Mouse (Mus musculus) liver, embryonic 13.5 days (tissue): ENCODE measurements around the gene Tnfrsf18. TPM values are rescaled to one million over a fixed set of nuclear protein-coding genes. Genes with fewer than 3 reads are reported as not detected.
A peak's percentile ranks its signal among the peaks of the same experiment; 100 is the strongest.

Source experiments
- ATAC-seq: fragments of 200-750 bp; cut with Nextera tagmentation; 2 replicates; pipeline ENCODE4 v1.8.0; 2017; ENCODE audit warnings: low read depth, mild to moderate bottlenecking, moderate number of reproducible peaks, moderate library complexity
- DNase-seq: peaks from one replicate; pipeline ENCODE4 v3.0.0; 2022
- H3K27ac ChIP-seq: fragments of 300-500 bp; sonication (generic); 2 replicates; pipeline ENCODE4 v1.5.1; 2015; ENCODE audit warnings: moderate library complexity, mild to moderate bottlenecking, inconsistent platforms
- H3K27me3 ChIP-seq: fragments of 300-500 bp; sonication (generic); 2 replicates; pipeline ENCODE4 v1.6.1; 2015; ENCODE audit warnings: mild to moderate bottlenecking, inconsistent platforms
- H3K36me3 ChIP-seq: fragments of 300-500 bp; sonication (generic); 2 replicates; pipeline ENCODE4 v1.6.1; 2015; ENCODE audit warnings: mild to moderate bottlenecking, inconsistent platforms
- H3K4me1 ChIP-seq: fragments of 300-500 bp; sonication (generic); replicated peaks from 2 replicates; pipeline ENCODE4 v1.6.1; 2015; ENCODE audit warnings: inconsistent platforms
- H3K4me2 ChIP-seq: fragments of 300-500 bp; sonication (generic); 2 replicates; pipeline ENCODE4 v1.6.1; 2015; ENCODE audit warnings: inconsistent platforms, mild to moderate bottlenecking, moderate library complexity
- H3K4me3 ChIP-seq: fragments of 300-500 bp; sonication (generic); replicated peaks from 2 replicates; pipeline ENCODE4 v1.5.1; 2015; ENCODE audit warnings: mild to moderate bottlenecking, inconsistent platforms
- H3K9ac ChIP-seq: fragments of 300-500 bp; sonication (generic); 2 replicates; pipeline ENCODE4 v1.6.1; 2015; ENCODE audit warnings: mild to moderate bottlenecking, inconsistent platforms
- H3K9me3 ChIP-seq: fragments of 300-500 bp; sonication (generic); replicated peaks from 2 replicates; pipeline ENCODE4 v1.6.1; 2016; ENCODE audit warnings: inconsistent platforms
- WGBS: fragments of 180-500 bp; shearing (Covaris S2); methylation state at CpG from one replicate; pipeline ENCODE4 v1.1.7; 2015; ENCODE audit not compliant: insufficient replicate concordance; 5-methylcytosine and 5-hydroxymethylcytosine counted together
- polyA plus RNA-seq: library from polyadenylated mRNA; unstranded; fragments of >200 nt; fragmentation: Nextera tagmentation; extraction: Ambion mirVana; gene quantifications from 2 replicates; pipeline ENCODE4 v1.2.1, GENCODE M21; 2015

The Tnfrsf18 gene
- polyA plus RNA-seq, 1 experiment from 2014 or later, result 0.65 TPM

DNA sequence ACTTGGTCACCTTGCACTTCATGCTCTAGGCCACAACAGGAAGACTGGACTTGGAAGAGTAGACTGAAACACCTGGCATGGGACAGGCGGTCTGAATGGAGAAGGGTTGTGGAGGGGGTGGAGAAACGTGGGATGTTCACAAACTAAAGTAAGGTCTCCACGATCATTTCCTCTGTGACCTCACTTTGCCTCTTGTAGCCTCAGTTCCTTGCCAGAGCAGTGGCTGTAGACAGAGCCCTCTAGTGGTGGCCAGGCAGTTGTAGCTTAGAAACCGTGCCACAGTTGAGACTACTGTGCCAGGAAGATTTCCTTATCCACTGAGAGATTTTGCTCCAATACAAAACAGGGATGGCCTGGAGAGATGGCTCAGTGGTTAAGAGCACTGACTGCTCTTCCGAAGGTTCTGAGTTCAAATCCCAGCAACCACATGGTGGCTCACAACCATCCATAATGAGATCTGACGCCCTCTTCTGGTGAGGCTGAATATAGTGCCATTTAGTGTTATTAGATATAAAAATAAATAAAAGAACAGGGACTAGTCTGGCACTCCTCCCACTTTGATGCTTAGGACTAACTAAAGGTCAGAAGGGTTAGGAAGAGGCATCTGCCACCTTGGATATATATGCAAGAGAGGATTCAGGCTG, 7.6 kb downstream of the Tnfrsf18 start:
- 30% methylated on average over 6 of the region's 6 CpGs for WGBS
- DNase-seq (peak; percentile 31), ATAC-seq (no peak)
- Histone ChIP-seq H3K4me2 (no peak overlapping the region), H3K27ac (no peak overlapping the region), H3K4me3 (no peak overlapping the region), H3K9me3 (no peaks in the 10 kb centered on the region), H3K9ac (no peak overlapping the region), H3K4me1 (peaks cover 28% of the 10 kb centered on the region), H3K27me3 (peaks cover 28% of the 10 kb centered on the region), H3K36me3 (no peaks in the 10 kb centered on the region)

- H3K27ac ChIP-seq, result no peak overlapping the region
- DNase-seq (no peak), ATAC-seq (no peak)
- peaks cover 28% of the 10 kb centered on the region for H3K4me1 ChIP-seq
- H3K9ac ChIP-seq, result no peak overlapping the region
- H3K27me3 ChIP-seq, result peaks cover 28% of the 10 kb centered on the region
- no peaks in the 10 kb centered on the region for H3K9me3 ChIP-seq
- no peak overlapping the region for H3K4me2 ChIP-seq
- H3K4me3 ChIP-seq, result no peak overlapping the region
- 69% methylated on average over 4 of the region's 4 CpGs for WGBS
- H3K36me3 ChIP-seq, result no peaks in the 10 kb centered on the region
Observed at GRCm38 (mm10) chr4:156034301-156034700, 8.3 kb downstream of the Tnfrsf18 start.

DNA sequence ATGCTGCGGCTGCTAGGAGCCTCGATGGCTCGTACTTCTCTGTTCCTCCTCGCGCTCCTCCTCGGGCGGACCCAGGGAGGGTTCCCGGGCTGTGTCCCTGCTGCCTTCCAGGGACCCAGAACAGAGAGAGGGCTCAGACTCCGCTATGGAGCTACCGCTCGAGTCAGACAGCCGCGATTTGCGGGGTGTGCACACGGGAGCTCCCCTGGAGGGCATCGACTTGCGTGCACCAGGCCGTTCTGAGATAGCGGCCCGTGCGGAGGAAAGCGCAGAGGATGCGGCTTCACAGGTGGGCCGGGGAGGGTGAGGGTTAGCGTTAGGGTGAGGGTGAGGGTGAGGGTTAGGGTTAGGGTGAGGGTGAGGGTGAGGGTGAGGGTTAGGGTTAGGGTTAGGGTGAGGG, 8.9 kb downstream of the Tnfrsf18 start:
- Histone ChIP-seq H3K4me1 (peaks cover 28% of the 10 kb centered on the region), H3K4me2 (peak overlapping the region; percentile 34; the same call in 1 of the 2 replicates), H3K9me3 (no peaks in the 10 kb centered on the region), H3K27ac (no peak overlapping the region), H3K36me3 (no peaks in the 10 kb centered on the region), H3K27me3 (peaks cover 28% of the 10 kb centered on the region), H3K4me3 (peak overlapping the region; percentile 10; the same call in 1 of the 2 replicates), H3K9ac (no peak overlapping the region)
- DNase-seq, result no peak
- 6% methylated on average over 25 of the region's 25 CpGs for WGBS
- ATAC-seq, result no peak

GRCm38 (mm10) chr4:156044754-156045153, 18.8 kb downstream of the Tnfrsf18 start:
- WGBS, result 42% methylated on average over 5 of the region's 5 CpGs

DNA sequence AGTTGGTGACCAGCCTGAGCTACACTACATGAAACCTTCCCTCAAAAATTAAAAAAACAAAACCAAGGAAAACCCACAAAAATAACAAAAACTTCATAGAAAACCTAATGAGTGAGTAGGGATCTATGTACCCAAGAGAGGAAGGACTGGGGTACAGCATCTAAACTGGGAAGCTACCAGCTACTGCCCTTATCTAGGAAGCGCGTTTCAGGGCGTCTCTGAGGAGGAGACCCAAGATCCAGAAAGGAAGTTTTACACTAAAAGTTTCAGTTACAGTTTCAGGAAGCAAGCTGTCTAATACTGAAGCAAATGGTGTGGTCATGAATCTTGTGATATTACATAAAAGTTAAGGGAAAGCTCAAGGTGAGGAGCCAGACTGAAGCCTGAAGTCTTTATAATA, 23.8 kb downstream of the Tnfrsf18 start:
- ATAC-seq, result no peak
- 27% methylated on average over 3 of the region's 3 CpGs for WGBS
- H3K27me3 ChIP-seq, result no peaks in the 10 kb centered on the region
- H3K4me3 ChIP-seq, result no peak overlapping the region
- no peak overlapping the region for H3K4me2 ChIP-seq
- no peaks in the 10 kb centered on the region for H3K36me3 ChIP-seq
- no peaks in the 10 kb centered on the region for H3K9me3 ChIP-seq
- H3K9ac ChIP-seq, result no peak overlapping the region
- H3K4me1 ChIP-seq, result no peaks in the 10 kb centered on the region; the same call in 1 of the 2 replicates
- DNase-seq, result no peak
- H3K27ac ChIP-seq, result no peak overlapping the region

More at GRCm38 (mm10) chr4:156044754-156045153, 18.8 kb downstream of the Tnfrsf18 start:
- H3K4me3 ChIP-seq, result no peak overlapping the region
- no peaks in the 10 kb centered on the region for H3K36me3 ChIP-seq
- H3K4me2 ChIP-seq, result no peak overlapping the region
- no peaks in the 10 kb centered on the region for H3K27me3 ChIP-seq
- DNase-seq (no peak), ATAC-seq (no peak)
- no peaks in the 10 kb centered on the region for H3K4me1 ChIP-seq
- H3K9ac ChIP-seq, result no peak overlapping the region
- H3K27ac ChIP-seq, result no peak overlapping the region
- H3K9me3 ChIP-seq, result no peaks in the 10 kb centered on the region

GRCm38 (mm10) chr4:156050391-156050980, 24.5 kb downstream of the Tnfrsf18 start:
- DNase-seq (no peak), ATAC-seq (no peak)
- Histone ChIP-seq H3K27me3 (no peaks in the 10 kb centered on the region; the same call in 1 of the 2 replicates), H3K27ac (no peak overlapping the region), H3K4me3 (no peak overlapping the region), H3K9me3 (no peaks in the 10 kb centered on the region), H3K9ac (no peak overlapping the region), H3K4me1 (no peaks in the 10 kb centered on the region; the same call in 1 of the 2 replicates), H3K4me2 (no peak overlapping the region), H3K36me3 (no peaks in the 10 kb centered on the region)
- 54% methylated on average over 6 of the region's 6 CpGs for WGBS

GRCm38 (mm10) chr4:156053113-156053512, 27.1 kb downstream of the Tnfrsf18 start:
- H3K4me1 ChIP-seq, result no peaks in the 10 kb centered on the region; the same call in 1 of the 2 replicates
- H3K36me3 ChIP-seq, result no peaks in the 10 kb centered on the region
- no peaks in the 10 kb centered on the region; the same call in 1 of the 2 replicates for H3K27me3 ChIP-seq
- ATAC-seq, result no peak
- no peak overlapping the region for H3K4me3 ChIP-seq
- H3K9ac ChIP-seq, result no peak overlapping the region
- H3K4me2 ChIP-seq, result no peak overlapping the region
- DNase-seq, result no peak
- WGBS, result 59% methylated on average over 4 of the region's 4 CpGs
- H3K9me3 ChIP-seq, result no peaks in the 10 kb centered on the region
- H3K27ac ChIP-seq, result no peak overlapping the region

GRCm38 (mm10) chr4:156054130-156054529, 28.2 kb downstream of the Tnfrsf18 start:
- Histone ChIP-seq H3K9ac (no peak overlapping the region), H3K4me3 (no peak overlapping the region), H3K27me3 (no peaks in the 10 kb centered on the region; the same call in 1 of the 2 replicates), H3K27ac (no peak overlapping the region), H3K4me2 (no peak overlapping the region), H3K4me1 (no peaks in the 10 kb centered on the region; the same call in 1 of the 2 replicates), H3K9me3 (no peaks in the 10 kb centered on the region), H3K36me3 (no peaks in the 10 kb centered on the region)
- ATAC-seq, result no peak
- no peak for DNase-seq
- WGBS, result 60% methylated on average over 4 of the region's 4 CpGs

DNA sequence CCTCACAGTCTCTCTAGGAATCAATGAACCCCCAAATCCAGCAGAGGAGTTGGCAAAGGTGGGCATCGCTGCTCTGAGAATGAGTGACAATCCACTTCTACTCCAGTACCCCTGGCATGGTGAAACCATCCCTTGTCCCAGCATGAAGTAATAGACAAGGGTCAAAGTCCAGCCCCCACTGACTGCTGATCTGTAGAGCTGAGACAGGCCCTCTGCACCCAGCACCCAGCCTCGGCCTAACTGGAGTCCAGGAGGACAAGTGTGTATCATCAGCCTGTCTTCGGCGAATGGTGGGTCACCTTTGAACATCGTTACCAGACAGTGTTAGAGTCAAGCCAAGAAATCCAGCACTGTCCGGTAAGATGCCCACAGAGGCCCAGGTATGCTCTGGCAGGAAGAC, 28.6 kb downstream of the Tnfrsf18 start:
- Histone ChIP-seq H3K27ac (no peak overlapping the region), H3K4me1 (peaks cover under 1% of the 10 kb centered on the region; the same call in 1 of the 2 replicates), H3K9ac (no peak overlapping the region), H3K9me3 (no peaks in the 10 kb centered on the region), H3K36me3 (no peaks in the 10 kb centered on the region), H3K4me2 (no peak overlapping the region), H3K27me3 (no peaks in the 10 kb centered on the region; the same call in 1 of the 2 replicates), H3K4me3 (no peak overlapping the region)
- DNase-seq, result no peak
- WGBS, result 77% methylated on average over 6 of the region's 6 CpGs
- no peak for ATAC-seq

GRCm38 (mm10) chr4:156055173-156055572, 29.2 kb downstream of the Tnfrsf18 start:
- ATAC-seq, result no peak
- H3K27me3 ChIP-seq, result no peaks in the 10 kb centered on the region; the same call in 1 of the 2 replicates
- H3K27ac ChIP-seq, result no peak overlapping the region
- no peaks in the 10 kb centered on the region for H3K9me3 ChIP-seq
- WGBS, result 60% methylated on average over 5 of the region's 5 CpGs
- no peak overlapping the region for H3K4me3 ChIP-seq
- no peak overlapping the region for H3K4me2 ChIP-seq
- H3K4me1 ChIP-seq, result peaks cover 4% of the 10 kb centered on the region
- no peak for DNase-seq
- H3K36me3 ChIP-seq, result no peaks in the 10 kb centered on the region
- H3K9ac ChIP-seq, result no peak overlapping the region

- DNase-seq, result no peak
- 56% methylated on average over 10 of the region's 10 CpGs for WGBS
- no peaks in the 10 kb centered on the region for H3K36me3 ChIP-seq
- ATAC-seq, result no peak
- no peak overlapping the region for H3K4me2 ChIP-seq
- H3K4me3 ChIP-seq, result no peak overlapping the region
- H3K27me3 ChIP-seq, result no peaks in the 10 kb centered on the region; the same call in 1 of the 2 replicates
- peaks cover 4% of the 10 kb centered on the region for H3K4me1 ChIP-seq
- no peak overlapping the region for H3K27ac ChIP-seq
- H3K9me3 ChIP-seq, result no peaks in the 10 kb centered on the region
- H3K9ac ChIP-seq, result no peak overlapping the region
Observed at GRCm38 (mm10) chr4:156057702-156058101, 31.7 kb downstream of the Tnfrsf18 start.
